Comparison of ENCODE assay signal across 18 mouse cellular contexts in the genomic region with DNA sequence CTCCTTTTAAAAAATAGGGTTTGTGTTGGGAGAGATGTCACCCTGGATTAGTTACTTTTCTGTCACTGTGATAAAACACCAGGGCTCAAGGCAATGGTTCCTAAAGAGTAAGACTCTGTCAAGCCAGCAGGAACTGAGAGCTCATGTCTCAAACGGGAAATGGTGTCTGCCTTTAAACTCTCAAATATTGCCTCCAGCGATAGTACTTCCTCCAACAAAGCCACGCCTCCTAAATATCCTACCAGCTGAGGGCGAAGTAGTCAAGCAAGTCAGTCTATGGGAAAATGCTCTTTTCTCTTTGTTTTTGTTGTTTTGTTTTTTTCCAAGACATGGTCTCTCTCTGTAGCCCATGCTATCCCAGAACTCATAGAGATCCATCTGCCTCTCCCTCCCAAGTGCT. TPM values are rescaled to one million over a fixed set of nuclear protein-coding genes. Genes with fewer than 3 reads are reported as not detected.
A peak's percentile ranks its signal among the peaks of the same experiment; 100 is the strongest.
DNase-seq lines count a peak whose midpoint lies in the region; ATAC-seq and TF ChIP-seq lines count a peak whose summit lies in the region.
"Had no signal": no experiment of that assay in that cellular context is flagged by ENCODE, and none has a peak within 500 bp of the region (broad histone marks: within the 10 kb centered on the region; RNA-seq: fewer than 3 reads in every experiment).

No protein-coding gene starts in this region.

- H3K79me2 ChIP-seq in CH12.LX (replicated peaks; ENCODE audit: control insufficient read depth, extremely low read depth, insufficient read depth, poor library complexity, severe bottlenecking): no peaks in the 10 kb centered on the region

- dilution Hi-C loops in CH12.LX (cut with MboI; ENCODE audit: extremely low pct_ligation_motif_present, extremely low pct_unique_long_range_greater_than_20kb, low sequenced_read_pairs): no loop called here

- no peak overlapping the region for H3K4me2 ChIP-seq in lung, embryonic 14.5 days
- no peak overlapping the region for H3K4me2 ChIP-seq in CH12.LX (ENCODE audit: insufficient read depth, low read depth, poor library complexity, severe bottlenecking)
- H3K4me2 ChIP-seq: embryonic facial prominence, embryonic 12.5 days; forebrain, embryonic 12.5 days; heart, embryonic 11.5 days had no signal

- no peak for ATAC-seq in lung, embryonic 14.5 days (ENCODE audit: insufficient read depth)
- peak; percentile 72 for ATAC-seq in inflammation-experienced regulatory T-cells, adult 6 months
- ATAC-seq: intestine, postnatal 0 days had no signal

- in situ Hi-C loops in CH12.LX (cut with MboI; ENCODE audit: low pct_ligation_motif_present, low pct_unique_long_range_greater_than_20kb, low sequenced_read_pairs): no loop called here

- WGBS in lung, embryonic 14.5 days: 51% methylated on average over 4 of the region's 4 CpGs

- no peak for TF ChIP-seq RAD21 in CH12.LX (IDR thresholded peaks at IDR 0.05; ENCODE audit: low read depth, low read length)

- H3K9ac ChIP-seq in lung, embryonic 14.5 days: no peak overlapping the region
- H3K9ac ChIP-seq in CH12.LX (ENCODE audit: insufficient read depth, low read depth): no peak overlapping the region
- H3K9ac ChIP-seq: embryonic facial prominence, embryonic 12.5 days; forebrain, embryonic 12.5 days; liver, embryonic 14.5 days had no signal

- H3K36me3 ChIP-seq in lung, embryonic 14.5 days (ENCODE audit: insufficient read depth): no peaks in the 10 kb centered on the region
- H3K36me3 ChIP-seq in CH12.LX (replicated peaks in 1 of 2; ENCODE audit: control insufficient read depth in 1 of 2, insufficient read depth in 1 of 2, low read length in 1 of 2): no peaks in the 10 kb centered on the region
- H3K36me3 ChIP-seq: embryonic facial prominence, embryonic 12.5 days; forebrain, embryonic 12.5 days had no signal

- no peak for TF ChIP-seq EP300 in CH12.LX (IDR thresholded peaks at IDR 0.05; ENCODE audit: low read length)

- peak; percentile 13 for DNase-seq in lung, embryonic 14.5 days
- DNase-seq in lung, postnatal 4 days: no peak
- DNase-seq in CH12.LX (ENCODE audit: extremely low read depth): peak; percentile 39
- DNase-seq in thymus, postnatal 14 days: peak; percentile 73
- no peak for DNase-seq in urinary bladder, postnatal 14 days (ENCODE audit: low spot score)
- no peak for DNase-seq in gastrocnemius, postnatal 10 days
- DNase-seq in gastrocnemius, postnatal 36 days: no peak
- DNase-seq: cerebellum, adult 8-10 months; heart, postnatal 36 days; kidney, postnatal 25 days had no signal

- H3K4me1 ChIP-seq in lung, embryonic 14.5 days (ENCODE audit: insufficient read depth): 0 out of 2 replicates have a peak, but pooled peaks cover 2% of the 10 kb centered on the region
- H3K4me1 ChIP-seq in CH12.LX (ENCODE audit: control insufficient read depth in 1 of 2, insufficient read depth in 2 of 2): peaks cover 1 to 15% of the 10 kb centered on the region in 2 experiments

- TF ChIP-seq POLR2A in CH12.LX (IDR thresholded peaks at IDR 0.05; ENCODE audit: low read depth, low read length): no peak

- no peak overlapping the region for H3K4me3 ChIP-seq in lung, embryonic 14.5 days (ENCODE audit: low read depth, low read length)
- no peak overlapping the region for H3K4me3 ChIP-seq in CH12.LX (replicated peaks in 1 of 3; ENCODE audit: low read depth in 2 of 3, low read length in 2 of 3, poor library complexity in 1 of 3)
- H3K4me3 ChIP-seq: embryonic facial prominence, embryonic 12.5 days; forebrain, embryonic 12.5 days had no signal

- no peak for TF ChIP-seq CTCF in lung, embryonic 14.5 days (IDR thresholded peaks at IDR 0.05; ENCODE audit: low read depth)
- no peak for TF ChIP-seq CTCF in CH12.LX (conservative IDR thresholded peaks at IDR 0.05 in 1 of 2, IDR thresholded peaks at IDR 0.05 in 1 of 2; ENCODE audit: low read depth in 2 of 2, low read length in 2 of 2)

- H3K27ac ChIP-seq in lung, embryonic 14.5 days (ENCODE audit: low read depth): no peak overlapping the region
- H3K27ac ChIP-seq in CH12.LX (ENCODE audit: insufficient read depth, low read depth): no peak overlapping the region
- H3K27ac ChIP-seq: embryonic facial prominence, embryonic 12.5 days; forebrain, embryonic 12.5 days; liver, embryonic 14.5 days had no signal

- H3K27me3 ChIP-seq in lung, embryonic 14.5 days (ENCODE audit: insufficient read depth, low read length): no peaks in the 10 kb centered on the region
- H3K27me3 ChIP-seq in CH12.LX (replicated peaks): no peaks in the 10 kb centered on the region
- H3K27me3 ChIP-seq: embryonic facial prominence, embryonic 12.5 days; forebrain, embryonic 12.5 days had no signal

- no peaks in the 10 kb centered on the region for H3K9me3 ChIP-seq in lung, embryonic 14.5 days (ENCODE audit: low read depth, low read length)
- no peaks in the 10 kb centered on the region for H3K9me3 ChIP-seq in CH12.LX (replicated peaks; ENCODE audit: low read length)
- H3K9me3 ChIP-seq: embryonic facial prominence, embryonic 12.5 days; forebrain, embryonic 12.5 days had no signal

- intact Hi-C loops in gastrocnemius, postnatal 36 days (cut with DNase I): no loop called here

TF ChIP-seq in CH12.LX, 34 proteins besides CTCF, POLR2A, EP300 and RAD21:
- TF ChIP-seq ELF1 (IDR thresholded peaks at IDR 0.05; ENCODE audit: low read depth, low read length) (0 out of 2 replicates have a peak, but pooled peaks have one; percentile 39), ZNF384 (IDR thresholded peaks at IDR 0.05; ENCODE audit: low read depth, low read length) (no peak)
TF ChIP-seq in CH12.LX: peak in this region for 1.

RNA-seq across cellular contexts. Expression of a gene that starts 21.5 kb away (rescaled TPM):
- 6.8 and 6.9 TPM in 2 replicates for polyA plus RNA-seq in lung, embryonic 14.5 days (2014; fragmentation: Nextera tagmentation; extraction: Ambion mirVana)
- total RNA-seq in CH12.LX (2012; rRNA removed): not detected in 2 replicates
- not detected in 2 replicates for total RNA-seq in CH12.LX (2014; rRNA removed)
- not detected in 2 replicates for polyA plus RNA-seq in CH12.LX (2012; ENCODE audit: insufficient read length, low read depth)
- 1 to 10 TPM in 2 of 3 experiments, under 1 TPM in 1; 0.93 to 4.4 (median 1.3) TPM for polyA plus RNA-seq in inflammation-experienced regulatory T-cells, adult 6 months (2017; shearing (Covaris generic))
- 1 to 10 TPM; 1.1 to 1.7 TPM for total RNA-seq in gastrocnemius, postnatal 10 days (2021)
- under 1 TPM; 0.59 to 0.69 TPM for total RNA-seq in gastrocnemius, postnatal 36 days (2021)

RNA-seq across cellular contexts. Expression of a gene that starts 40.0 kb away (rescaled TPM):
- not detected in 2 replicates for polyA plus RNA-seq in lung, embryonic 14.5 days (2014; fragmentation: Nextera tagmentation; extraction: Ambion mirVana)
- total RNA-seq in CH12.LX (2012; rRNA removed) (not detected in 2 replicates), CH12.LX (2014; rRNA removed) (not detected in 2 replicates)
- not detected in 2 replicates for polyA plus RNA-seq in CH12.LX (2012; ENCODE audit: insufficient read length, low read depth)
- not detected for polyA plus RNA-seq in inflammation-experienced regulatory T-cells, adult 6 months (2017; shearing (Covaris generic))
- not detected for total RNA-seq in gastrocnemius, postnatal 10 days (2021)
- not detected for total RNA-seq in gastrocnemius, postnatal 36 days (2021)
- total RNA-seq: heart, postnatal 36 days had no signal
- polyA plus RNA-seq: C2C12; forebrain, embryonic 12.5 days; heart, embryonic 11.5 days; intestine, postnatal 0 days; liver, embryonic 14.5 days; urinary bladder, adult 2 months had no signal

RNA-seq across cellular contexts. Expression of a gene that starts 45.4 kb away (rescaled TPM):
- 13.6 and 15.8 TPM in 2 replicates for polyA plus RNA-seq in lung, embryonic 14.5 days (2014; fragmentation: Nextera tagmentation; extraction: Ambion mirVana)
- total RNA-seq in CH12.LX (2012; rRNA removed) (0.13 and 0.25 TPM in 2 replicates), CH12.LX (2014; rRNA removed) (not detected in 2 replicates)
- 0.26 and 0.37 TPM in 2 replicates for polyA plus RNA-seq in CH12.LX (2012; ENCODE audit: insufficient read length, low read depth)
- polyA plus RNA-seq in inflammation-experienced regulatory T-cells, adult 6 months (2017; shearing (Covaris generic)): 1 to 10 TPM; 1.4 to 9.9 (median 6.4) TPM
- total RNA-seq in gastrocnemius, postnatal 10 days (2021): 10 to 100 TPM; 12.2 to 13.5 TPM
- total RNA-seq in gastrocnemius, postnatal 36 days (2021): 1 to 10 TPM; 3.9 to 5.4 TPM

Comparison
In these comparisons a context has a peak if more than half of its experiments do, and no peak if none do; other contexts are left out.
1. DNase-seq: peak in lung, embryonic 14.5 days (single experiment), CH12.LX (single experiment) and thymus, postnatal 14 days (single experiment); none in lung, postnatal 4 days (0 of 2), urinary bladder, postnatal 14 days (single experiment), gastrocnemius, postnatal 10 days (single experiment) and gastrocnemius, postnatal 36 days (0 of 2).